Mouse (Mus musculus): Measurements from ENCODE around the gene Maco1. TPM values are rescaled to one million over a fixed set of nuclear protein-coding genes. Genes with fewer than 3 reads are reported as not detected.
"Not testable (repeated sequence)": the region's sequence is repeated elsewhere in the genome, so short reads cannot be mapped to it uniquely, and the experiment has no call there.

The Maco1 gene
- polyA plus RNA-seq, 1 experiment from 2014 or later, result 45.6 TPM

GRCm38 (mm10) chr4:134796581-134797361 lies 56.4 kb downstream of the Maco1 start:
- H3K36me3 ChIP-seq (ENCODE audit: control insufficient read depth, insufficient read depth, low read length), result 0 out of 2 replicates have a peak, but pooled peaks cover 3% of the 10 kb centered on the region
- DNase-seq (ENCODE audit: low spot score, missing footprints) (no peak), ATAC-seq (ENCODE audit: low FRiP score) (no peak)
- no peak overlapping the region for H3K9ac ChIP-seq (ENCODE audit: low read length)
- 31% methylated on average over 7 of the region's 7 CpGs for WGBS
- H3K27ac ChIP-seq (ENCODE audit: low read depth, low read length), result no peak overlapping the region
- H3K4me3 ChIP-seq (ENCODE audit: low read depth, low read length), result no peak overlapping the region
- H3K9me3 ChIP-seq (ENCODE audit: control insufficient read depth, low read length), result no peaks in the 10 kb centered on the region
- H3K4me2 ChIP-seq, result no peak overlapping the region
- no peaks in the 10 kb centered on the region for H3K27me3 ChIP-seq (ENCODE audit: control insufficient read depth, insufficient read depth, low read length)
- H3K4me1 ChIP-seq (ENCODE audit: control insufficient read depth, insufficient read depth, low read length), result no peaks in the 10 kb centered on the region

DNA sequence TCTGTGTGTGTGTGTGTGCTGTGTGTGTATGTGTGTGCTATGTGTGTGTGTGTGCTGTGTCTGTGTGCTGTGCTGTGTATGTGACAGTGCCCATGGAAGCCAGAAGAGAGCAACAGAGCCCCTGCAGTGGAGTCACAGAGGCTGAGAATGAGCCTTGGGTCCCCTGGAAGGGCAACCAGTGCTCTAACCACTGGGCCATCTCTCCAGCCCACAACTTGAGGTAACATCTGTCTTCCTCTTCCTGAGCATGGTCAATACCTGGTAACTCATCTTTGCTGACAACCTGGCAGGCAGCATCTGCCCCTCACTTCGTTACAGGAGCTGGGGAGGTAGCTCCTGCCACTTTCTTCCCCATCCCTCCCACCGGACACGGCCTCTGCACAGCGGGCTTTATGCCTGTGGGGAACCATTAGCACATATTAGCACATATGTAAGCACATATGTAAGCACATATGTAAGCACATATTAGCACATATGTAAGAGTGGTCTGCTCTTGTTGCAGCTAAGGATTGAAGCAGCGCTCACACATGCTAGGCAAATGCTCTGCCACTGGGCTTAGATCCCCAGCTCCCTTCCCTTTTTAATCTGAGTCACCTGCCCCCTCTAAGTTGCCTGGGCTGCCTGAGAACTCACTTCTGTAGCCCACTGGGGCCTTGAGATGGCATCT lies 57.2 kb downstream of the Maco1 start:
- no peaks in the 10 kb centered on the region for H3K27me3 ChIP-seq (ENCODE audit: control insufficient read depth, insufficient read depth, low read length)
- 0 out of 2 replicates have a peak, but pooled peaks cover under 1% of the 10 kb centered on the region for H3K36me3 ChIP-seq (ENCODE audit: control insufficient read depth, insufficient read depth, low read length)
- 79% methylated on average over 5 of the region's 5 CpGs for WGBS
- H3K4me2 ChIP-seq, result no peak overlapping the region
- no peak for DNase-seq (ENCODE audit: low spot score, missing footprints)
- no peak overlapping the region for H3K27ac ChIP-seq (ENCODE audit: low read depth, low read length)
- H3K9me3 ChIP-seq (ENCODE audit: control insufficient read depth, low read length), result no peaks in the 10 kb centered on the region
- no peak overlapping the region for H3K4me3 ChIP-seq (ENCODE audit: low read depth, low read length)
- no peak for ATAC-seq (ENCODE audit: low FRiP score)
- H3K9ac ChIP-seq (ENCODE audit: low read length), result no peak overlapping the region
- H3K4me1 ChIP-seq (ENCODE audit: control insufficient read depth, insufficient read depth, low read length), result no peaks in the 10 kb centered on the region

- not testable (repeated sequence) for H3K4me2 ChIP-seq; H3K27me3 ChIP-seq (ENCODE audit: control insufficient read depth, insufficient read depth, low read length); ATAC-seq (ENCODE audit: low FRiP score); H3K36me3 ChIP-seq (ENCODE audit: control insufficient read depth, insufficient read depth, low read length); DNase-seq (ENCODE audit: low spot score, missing footprints); H3K27ac ChIP-seq (ENCODE audit: low read depth, low read length); H3K4me1 ChIP-seq (ENCODE audit: control insufficient read depth, insufficient read depth, low read length); H3K9ac ChIP-seq (ENCODE audit: low read length); H3K4me3 ChIP-seq (ENCODE audit: low read depth, low read length); H3K9me3 ChIP-seq (ENCODE audit: control insufficient read depth, low read length)
Observed at GRCm38 (mm10) chr4:134794959-134795358, 58.2 kb downstream of the Maco1 start.

GRCm38 (mm10) chr4:134793213-134793956 lies 59.8 kb downstream of the Maco1 start:
- H3K36me3 ChIP-seq (ENCODE audit: control insufficient read depth, insufficient read depth, low read length), result no peaks in the 10 kb centered on the region
- no peak overlapping the region for H3K9ac ChIP-seq (ENCODE audit: low read length)
- ATAC-seq (ENCODE audit: low FRiP score) (no peak), DNase-seq (ENCODE audit: low spot score, missing footprints) (peak; percentile 93)
- 53% methylated on average over 10 of the region's 10 CpGs for WGBS
- no peak overlapping the region for H3K27ac ChIP-seq (ENCODE audit: low read depth, low read length)
- H3K27me3 ChIP-seq (ENCODE audit: control insufficient read depth, insufficient read depth, low read length), result no peaks in the 10 kb centered on the region
- no peaks in the 10 kb centered on the region for H3K4me1 ChIP-seq (ENCODE audit: control insufficient read depth, insufficient read depth, low read length)
- no peak overlapping the region for H3K4me2 ChIP-seq
- no peaks in the 10 kb centered on the region for H3K9me3 ChIP-seq (ENCODE audit: control insufficient read depth, low read length)
- H3K4me3 ChIP-seq (ENCODE audit: low read depth, low read length), result no peak overlapping the region

DNA sequence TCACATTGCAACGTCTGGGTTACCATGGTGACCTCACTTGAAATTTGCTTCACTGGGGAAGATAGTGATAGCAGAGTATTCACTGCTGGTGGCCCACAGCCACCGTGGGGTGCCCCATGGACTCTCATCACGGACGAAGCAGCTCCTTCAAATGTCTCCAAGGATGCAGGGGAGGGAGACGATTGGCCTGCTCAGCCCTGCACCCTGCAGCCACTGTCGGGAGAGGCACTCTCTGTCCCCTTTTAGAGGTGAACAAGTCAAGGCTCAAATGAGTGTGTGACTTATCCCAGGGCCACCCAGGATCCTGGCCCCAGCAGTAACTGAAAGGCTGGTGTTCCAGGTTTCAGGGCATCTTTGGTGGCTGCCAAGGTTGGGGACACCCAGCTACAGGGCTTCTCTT lies 61.4 kb downstream of the Maco1 start:
- H3K36me3 ChIP-seq (ENCODE audit: control insufficient read depth, insufficient read depth, low read length), result no peaks in the 10 kb centered on the region
- H3K9me3 ChIP-seq (ENCODE audit: control insufficient read depth, low read length), result no peaks in the 10 kb centered on the region
- no peak overlapping the region for H3K27ac ChIP-seq (ENCODE audit: low read depth, low read length)
- no peak overlapping the region for H3K4me2 ChIP-seq
- H3K9ac ChIP-seq (ENCODE audit: low read length), result no peak overlapping the region
- H3K4me1 ChIP-seq (ENCODE audit: control insufficient read depth, insufficient read depth, low read length), result no peaks in the 10 kb centered on the region
- H3K27me3 ChIP-seq (ENCODE audit: control insufficient read depth, insufficient read depth, low read length), result no peaks in the 10 kb centered on the region
- ATAC-seq (ENCODE audit: low FRiP score) (no peak), DNase-seq (ENCODE audit: low spot score, missing footprints) (no peak)
- H3K4me3 ChIP-seq (ENCODE audit: low read depth, low read length), result no peak overlapping the region
- WGBS, result 59% methylated on average over 6 of the region's 6 CpGs

- no peak for ATAC-seq (ENCODE audit: low FRiP score)
- Histone ChIP-seq H3K27me3 (ENCODE audit: control insufficient read depth, insufficient read depth, low read length) (no peaks in the 10 kb centered on the region), H3K36me3 (ENCODE audit: control insufficient read depth, insufficient read depth, low read length) (no peaks in the 10 kb centered on the region), H3K4me1 (ENCODE audit: control insufficient read depth, insufficient read depth, low read length) (no peaks in the 10 kb centered on the region), H3K4me2 (no peak overlapping the region), H3K9me3 (ENCODE audit: control insufficient read depth, low read length) (no peaks in the 10 kb centered on the region), H3K27ac (ENCODE audit: low read depth, low read length) (no peak overlapping the region), H3K4me3 (ENCODE audit: low read depth, low read length) (no peak overlapping the region), H3K9ac (ENCODE audit: low read length) (no peak overlapping the region)
- 37% methylated on average over 10 of the region's 10 CpGs for WGBS
- no peak for DNase-seq (ENCODE audit: low spot score, missing footprints)
Observed at GRCm38 (mm10) chr4:134786946-134787345, 66.2 kb downstream of the Maco1 start.

GRCm38 (mm10) chr4:134784701-134785100 lies 68.4 kb downstream of the Maco1 start:
- no peaks in the 10 kb centered on the region for H3K36me3 ChIP-seq (ENCODE audit: control insufficient read depth, insufficient read depth, low read length)
- no peak overlapping the region for H3K4me2 ChIP-seq
- DNase-seq (ENCODE audit: low spot score, missing footprints), result peak; percentile 93
- ATAC-seq (ENCODE audit: low FRiP score), result no peak
- H3K9ac ChIP-seq (ENCODE audit: low read length), result no peak overlapping the region
- H3K27ac ChIP-seq (ENCODE audit: low read depth, low read length), result no peak overlapping the region
- no peak overlapping the region for H3K4me3 ChIP-seq (ENCODE audit: low read depth, low read length)
- WGBS, result 56% methylated on average over 5 of the region's 5 CpGs
- H3K4me1 ChIP-seq (ENCODE audit: control insufficient read depth, insufficient read depth, low read length), result no peaks in the 10 kb centered on the region
- no peaks in the 10 kb centered on the region for H3K27me3 ChIP-seq (ENCODE audit: control insufficient read depth, insufficient read depth, low read length)
- no peaks in the 10 kb centered on the region for H3K9me3 ChIP-seq (ENCODE audit: control insufficient read depth, low read length)

GRCm38 (mm10) chr4:134779136-134779934 lies 73.8 kb downstream of the Maco1 start:
- 33% methylated on average over 14 of the region's 14 CpGs for WGBS
- Histone ChIP-seq H3K9me3 (ENCODE audit: control insufficient read depth, low read length) (no peaks in the 10 kb centered on the region), H3K4me2 (no peak overlapping the region), H3K36me3 (ENCODE audit: control insufficient read depth, insufficient read depth, low read length) (no peaks in the 10 kb centered on the region), H3K9ac (ENCODE audit: low read length) (no peak overlapping the region), H3K27me3 (ENCODE audit: control insufficient read depth, insufficient read depth, low read length) (no peaks in the 10 kb centered on the region), H3K27ac (ENCODE audit: low read depth, low read length) (no peak overlapping the region), H3K4me1 (ENCODE audit: control insufficient read depth, insufficient read depth, low read length) (0 out of 2 replicates have a peak, but pooled peaks cover 2% of the 10 kb centered on the region), H3K4me3 (ENCODE audit: low read depth, low read length) (no peak overlapping the region)
- DNase-seq (ENCODE audit: low spot score, missing footprints) (no peak), ATAC-seq (ENCODE audit: low FRiP score) (no peak)

Measured in midbrain, embryonic 11.5 days (tissue).